Mouse (Mus musculus) bone marrow macrophage, adult 2 months (primary cell): ENCODE data around the gene Rps19. TPM values are rescaled to one million over a fixed set of nuclear protein-coding genes. Genes with fewer than 3 reads are reported as not detected.
A peak's percentile ranks its signal among the peaks of the same experiment; 100 is the strongest.

Source experiments
- H3K27ac ChIP-seq: 2 replicates; pipeline ENCODE4 v1.5.1; 2012; ENCODE audit warnings: low read depth, low read length; ENCODE audit not compliant: insufficient read depth
- H3K4me1 ChIP-seq: 2 replicates; pipeline ENCODE4 v1.6.1; 2012; ENCODE audit warnings: low read length; ENCODE audit not compliant: control insufficient read depth, insufficient read depth
- H3K4me3 ChIP-seq: 2 replicates; pipeline ENCODE4 v1.5.1; 2012; ENCODE audit warnings: mild to moderate bottlenecking, low read length, moderate library complexity; ENCODE audit not compliant: insufficient read depth
- CTCF ChIP-seq: IDR thresholded peaks from 2 replicates; pipeline ENCODE4 v1.5.1; 2012; ENCODE audit warnings: low read depth, mild to moderate bottlenecking, low read length, moderate library complexity
- POLR2A ChIP-seq: IDR thresholded peaks from 2 replicates; pipeline ENCODE4 v1.6.1; 2012; ENCODE audit warnings: mild to moderate bottlenecking, low read depth, low read length, borderline replicate concordance
- polyA plus RNA-seq: library from polyadenylated mRNA; stranded (reverse); fragments of >200 nt; gene quantifications from 2 replicates; pipeline ENCODE4 v1.2.4, GENCODE M21; 2012; ENCODE audit not compliant: missing spikeins, insufficient read depth, insufficient read length

Rps19 gene
- polyA plus RNA-seq, 1 experiment: 1,635 TPM

DNA sequence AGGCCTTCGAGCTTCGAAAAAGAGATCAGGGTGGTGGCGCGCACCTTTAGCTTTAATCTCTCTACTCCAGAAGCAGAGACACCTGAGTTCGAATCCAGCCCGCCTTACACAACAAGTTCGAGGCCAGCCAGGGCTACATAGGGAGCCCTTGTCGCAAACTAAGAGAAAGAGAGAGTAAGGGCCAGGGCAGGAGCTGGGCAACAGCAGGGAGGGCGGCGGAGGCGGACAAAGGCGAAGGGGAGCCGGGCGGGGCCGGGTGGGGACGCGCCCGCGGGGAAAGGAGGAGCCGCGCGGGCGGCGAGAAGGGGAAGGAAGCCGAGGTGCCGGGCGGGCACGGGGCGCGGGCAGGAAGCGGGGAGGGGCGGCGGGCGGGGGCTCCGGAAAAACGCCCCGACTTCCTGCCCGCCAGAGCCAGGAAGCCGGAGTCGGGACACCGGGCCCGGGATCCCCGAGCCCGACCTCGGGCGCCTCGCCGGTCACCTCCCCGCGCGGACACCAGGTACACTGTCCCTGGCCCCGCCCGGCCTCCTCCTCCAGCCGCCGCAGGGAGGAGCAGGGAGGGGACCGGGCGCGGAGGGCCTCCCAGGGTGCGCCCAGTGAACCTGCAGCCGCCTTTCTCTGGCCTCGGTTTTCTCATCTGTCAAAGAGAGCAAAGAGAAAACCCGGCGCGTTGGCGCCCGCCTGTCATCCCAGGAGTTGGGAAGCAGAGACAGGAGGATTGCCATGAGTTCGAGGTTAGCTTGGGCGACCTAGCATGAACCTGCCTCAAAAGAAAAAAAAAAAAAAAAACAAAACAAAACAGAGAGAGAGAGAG lies 18.7 kb downstream of the Rps19 start, which contains the start of gene Arhgef1:
Arhgef1 (plus strand) TSS at position 283 of the 814 bp plus-strand sequence.
- TF ChIP-seq POLR2A (no peak), CTCF (no peak)
- H3K4me1 ChIP-seq: peaks cover 14% of the 10 kb centered on the region
- H3K27ac ChIP-seq: peak within 1 kb of the TSS; percentile 76
- H3K4me3 ChIP-seq: peak within 1 kb of the TSS; percentile 78

DNA sequence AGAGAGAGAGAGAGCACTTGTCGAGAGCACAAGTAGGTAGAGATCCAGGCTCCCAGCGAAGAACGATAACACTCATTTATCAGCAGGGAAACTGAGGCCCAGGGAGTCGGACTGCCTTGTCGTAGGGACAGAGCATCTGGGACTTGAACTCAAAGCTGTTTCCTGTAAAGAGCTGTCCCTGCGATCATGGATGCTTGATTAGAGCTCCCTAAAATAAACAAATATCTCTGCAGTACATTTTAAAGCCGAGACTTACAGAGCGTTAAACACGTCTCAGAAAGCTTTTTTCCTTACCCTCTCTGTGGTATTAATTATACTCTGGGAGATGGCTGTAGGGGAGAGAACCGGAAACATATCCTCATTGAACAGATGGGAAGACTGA lies 19.3 kb downstream of the Rps19 start:
- Histone ChIP-seq H3K4me3 (peak overlapping the region; percentile 78), H3K4me1 (peaks cover 14% of the 10 kb centered on the region), H3K27ac (peak overlapping the region; percentile 76)
- TF ChIP-seq POLR2A: no peak
- TF ChIP-seq CTCF: no peak

DNA sequence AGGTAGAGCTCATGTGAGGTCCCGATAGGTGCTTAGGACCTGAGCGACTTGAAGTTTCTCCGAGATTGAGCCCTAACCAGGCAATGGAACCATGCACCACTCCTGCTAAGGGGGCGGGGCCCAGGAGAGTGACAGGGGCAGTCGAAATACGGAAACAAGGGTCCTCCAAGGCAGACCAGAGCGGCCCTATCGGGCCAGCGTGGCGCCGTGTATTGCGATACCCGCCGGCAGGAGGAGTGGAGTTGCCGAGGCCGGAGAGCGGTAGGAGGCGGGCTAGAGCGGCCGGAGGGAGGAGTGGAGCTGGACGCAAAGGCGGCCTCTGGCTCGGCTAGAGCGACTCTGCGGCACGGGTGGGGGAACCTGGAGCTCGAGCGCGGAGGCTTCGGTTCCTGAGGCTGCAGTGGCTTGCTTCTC lies 19.9 kb downstream of the Rps19 start:
- peaks cover 14% of the 10 kb centered on the region for H3K4me1 ChIP-seq
- no peak for TF ChIP-seq POLR2A
- TF ChIP-seq CTCF: no peak

DNA sequence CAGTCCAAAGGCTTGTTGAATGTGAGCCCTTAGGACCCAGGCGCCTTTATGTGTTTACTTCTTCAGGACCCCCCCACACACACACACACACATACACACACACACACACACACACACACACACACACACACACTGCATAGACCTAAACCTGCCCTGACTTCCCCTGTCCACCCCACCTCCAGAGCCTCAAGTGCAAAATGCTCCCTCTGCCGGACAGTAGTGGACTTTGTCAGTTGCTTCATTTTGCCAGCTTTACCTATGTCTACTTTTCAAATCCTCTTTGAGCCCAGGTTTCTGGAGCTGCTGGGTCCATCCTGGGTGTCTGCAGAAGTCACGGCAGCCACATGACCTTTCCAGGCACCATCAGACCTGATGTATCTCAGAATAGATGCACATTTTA lies 20.8 kb downstream of the Rps19 start:
- Histone ChIP-seq H3K27ac (no peak overlapping the region), H3K4me3 (peak overlapping the region; percentile 88), H3K4me1 (peaks cover 14% of the 10 kb centered on the region)
- TF ChIP-seq POLR2A (no peak), CTCF (peak; percentile 77)

More for the DNA sequence above, 19.9 kb downstream of the Rps19 start:
- H3K27ac ChIP-seq: peak overlapping the region; percentile 76
- H3K4me3 ChIP-seq: peak overlapping the region; percentile 88

DNA sequence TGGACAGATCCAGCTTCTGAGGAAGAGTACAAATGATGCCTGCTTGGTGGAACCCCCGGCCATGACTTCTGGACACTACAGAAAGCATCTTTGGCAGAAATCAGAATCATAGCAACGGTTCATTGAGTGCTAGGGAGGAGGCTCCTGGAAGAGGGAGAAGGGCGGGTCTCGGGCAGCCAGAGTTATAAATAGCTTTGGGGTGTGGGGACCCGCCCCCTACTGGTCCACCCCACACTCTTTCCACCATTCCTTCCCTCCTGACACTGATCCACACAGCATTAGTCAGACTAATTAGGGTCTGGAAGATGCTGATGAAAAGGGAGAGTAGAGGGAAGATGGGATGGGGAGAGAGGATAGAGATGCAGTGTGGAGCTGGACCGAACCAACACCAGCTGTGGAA lies 22.4 kb downstream of the Rps19 start:
- Histone ChIP-seq H3K27ac (no peak overlapping the region), H3K4me3 (no peak overlapping the region), H3K4me1 (peaks cover 14% of the 10 kb centered on the region)
- TF ChIP-seq CTCF (no peak), POLR2A (no peak)

DNA sequence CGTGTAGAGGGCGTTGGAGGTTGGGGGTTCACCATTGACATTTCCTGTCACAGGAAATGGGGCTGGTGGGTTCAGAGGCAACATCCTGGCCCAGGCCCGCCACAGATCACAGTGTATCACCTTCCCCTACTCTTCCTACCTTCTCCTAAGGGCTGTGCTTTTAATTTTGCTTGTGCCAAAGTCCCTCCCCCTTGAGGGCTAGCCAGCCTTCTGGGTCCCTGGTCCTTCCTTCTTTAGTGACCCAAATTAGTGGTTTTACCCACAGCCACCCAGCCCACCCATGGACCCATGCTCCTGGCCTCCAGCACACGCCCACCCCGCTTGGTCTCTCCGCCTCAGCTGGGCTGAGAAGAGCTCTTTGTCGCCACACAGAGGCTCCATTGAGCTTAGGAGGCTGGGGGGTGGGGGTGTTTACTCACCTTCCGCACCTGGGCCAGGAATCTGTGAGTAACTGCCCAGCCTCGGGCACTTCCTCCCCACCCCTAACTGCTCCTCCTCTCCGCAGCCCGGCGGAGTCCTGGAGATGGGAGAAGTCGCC lies 23.1 kb downstream of the Rps19 start:
- peaks cover 8% of the 10 kb centered on the region for H3K4me1 ChIP-seq
- TF ChIP-seq CTCF (no peak), POLR2A (no peak)
- H3K4me3 ChIP-seq: no peak overlapping the region
- H3K27ac ChIP-seq: no peak overlapping the region

DNA sequence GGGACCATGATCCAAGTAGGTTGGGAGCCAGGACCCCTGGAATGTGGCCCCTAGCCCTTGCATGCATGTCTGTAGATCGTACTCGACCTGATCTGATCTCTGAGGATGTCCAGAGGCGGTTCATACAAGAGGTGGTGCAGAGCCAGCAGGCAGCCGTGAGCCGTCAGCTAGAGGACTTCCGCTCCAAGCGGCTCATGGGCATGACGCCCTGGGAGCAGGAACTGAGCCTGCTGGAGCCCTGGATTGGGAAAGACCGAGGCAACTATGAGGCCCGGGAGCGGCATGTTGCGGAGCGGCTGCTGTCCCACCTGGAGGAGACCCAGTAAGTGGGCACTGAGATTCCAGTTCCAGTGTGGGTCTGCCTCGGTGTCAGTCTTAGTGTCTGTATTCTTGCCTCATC lies 28.3 kb downstream of the Rps19 start:
- no peak overlapping the region for H3K4me3 ChIP-seq
- no peak overlapping the region for H3K27ac ChIP-seq
- no peak for TF ChIP-seq POLR2A
- H3K4me1 ChIP-seq: no peaks in the 10 kb centered on the region

DNA sequence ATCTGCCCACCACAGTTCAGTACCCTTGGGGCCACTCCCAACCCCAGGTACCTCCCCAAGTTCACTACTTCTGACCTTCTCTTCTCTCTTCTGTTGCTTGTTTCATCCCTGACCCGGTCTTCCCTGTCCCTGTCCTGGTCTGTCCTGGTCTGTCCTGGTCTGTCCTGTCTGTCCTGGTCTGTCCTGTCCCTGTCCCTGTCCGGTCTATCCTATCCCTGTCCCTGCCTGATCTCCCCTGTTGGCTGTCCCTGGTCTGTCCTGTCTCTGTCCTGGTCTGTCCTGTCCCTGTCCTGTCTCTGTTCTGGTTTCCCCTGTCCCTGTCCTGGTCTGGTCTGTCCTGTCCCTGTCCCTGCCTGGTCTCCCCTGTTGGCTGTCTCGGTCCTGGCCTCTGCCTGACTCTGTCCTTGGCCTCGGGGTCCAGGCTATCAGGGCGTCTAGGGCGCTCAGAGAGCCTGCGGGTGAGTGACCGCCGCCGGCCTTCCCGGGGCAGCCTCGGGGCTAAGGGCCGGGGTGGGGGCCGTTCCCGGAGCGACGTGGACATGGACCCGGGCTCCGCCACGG lies 34.7 kb downstream of the Rps19 start:
- TF ChIP-seq POLR2A (no peak), CTCF (no peak)
- no peaks in the 10 kb centered on the region for H3K4me1 ChIP-seq
- H3K27ac ChIP-seq: no peak overlapping the region
- H3K4me3 ChIP-seq: no peak overlapping the region

DNA sequence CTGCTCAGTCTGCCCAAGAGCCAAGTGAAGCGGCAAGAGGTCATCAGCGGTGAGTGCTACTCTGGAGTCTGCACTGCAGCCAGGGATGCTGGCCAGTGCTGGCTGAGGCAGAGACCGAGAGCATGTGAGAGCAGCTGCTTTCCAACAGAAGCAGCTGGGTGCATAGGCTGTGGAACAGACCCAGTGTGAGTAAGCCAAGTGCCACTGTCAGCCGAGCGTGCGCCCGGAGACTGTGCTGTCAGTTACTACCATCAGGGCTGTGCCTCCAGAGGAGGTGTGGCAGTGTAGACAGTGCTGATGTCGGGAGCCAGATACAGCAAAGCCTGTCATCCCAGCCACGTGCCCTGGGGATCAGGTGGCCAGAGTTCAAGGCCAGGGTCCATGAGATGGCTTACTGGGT lies 35.6 kb downstream of the Rps19 start:
- Histone ChIP-seq H3K4me3 (no peak overlapping the region), H3K4me1 (no peaks in the 10 kb centered on the region), H3K27ac (no peak overlapping the region)
- TF ChIP-seq POLR2A (no peak), CTCF (no peak)

DNA sequence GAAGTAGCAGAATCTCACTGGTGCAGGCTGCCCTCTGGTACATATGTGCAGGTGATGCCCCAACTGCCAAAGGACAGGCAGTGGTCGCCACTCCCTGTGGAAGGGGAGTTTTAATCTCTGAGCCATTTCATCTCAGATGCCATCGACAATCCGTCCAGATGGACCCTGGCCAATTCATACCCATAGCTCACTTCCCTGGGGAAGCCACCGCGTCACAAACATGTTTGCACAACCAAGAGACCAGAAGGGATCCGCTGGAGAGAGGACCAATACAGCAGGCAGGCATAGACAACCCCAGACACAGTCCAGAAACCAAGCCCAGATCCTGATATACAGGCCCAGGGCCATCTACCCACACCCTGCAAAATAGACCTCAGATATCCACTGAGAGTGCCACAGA lies 46.3 kb downstream of the Rps19 start:
- Histone ChIP-seq H3K4me3 (no peak overlapping the region), H3K4me1 (no peaks in the 10 kb centered on the region), H3K27ac (no peak overlapping the region)
- no peak for TF ChIP-seq POLR2A
- no peak for TF ChIP-seq CTCF

DNA sequence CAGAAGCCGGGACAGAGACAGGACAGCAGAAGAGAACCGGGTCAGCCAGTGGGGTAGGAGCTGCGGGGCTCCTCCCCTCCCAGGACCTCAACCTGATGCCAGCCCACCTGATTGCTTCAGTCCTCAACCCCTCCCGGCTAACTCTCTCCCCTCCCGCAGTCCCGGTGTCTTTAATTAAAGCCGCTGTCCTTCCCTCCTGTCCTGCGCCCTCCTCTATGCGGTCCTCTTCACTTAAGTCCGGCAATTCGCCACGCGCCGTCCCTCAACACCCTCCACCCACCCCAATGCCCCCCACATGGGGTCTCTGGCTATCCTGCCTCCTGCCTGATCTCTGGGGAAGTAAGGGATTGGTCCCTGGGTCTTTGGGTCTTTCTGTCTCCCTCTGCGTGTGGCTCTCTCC lies 47.5 kb downstream of the Rps19 start:
- Histone ChIP-seq H3K4me3 (no peak overlapping the region), H3K27ac (no peak overlapping the region), H3K4me1 (no peaks in the 10 kb centered on the region)
- no peak for TF ChIP-seq POLR2A
- no peak for TF ChIP-seq CTCF

Other genes with a start within 250 kb of the Rps19 start
- not detected in 2 replicates for gene Lypd3, start 247.8 kb upstream of the Rps19 start, polyA plus RNA-seq
- not detected in 2 replicates for gene Tex101, start 207.7 kb upstream of the Rps19 start, polyA plus RNA-seq
- not detected in 2 replicates for gene BC049730, start 175.1 kb upstream of the Rps19 start, polyA plus RNA-seq
- gene Gm4763, start 157.5 kb upstream of the Rps19 start, polyA plus RNA-seq: not detected in 2 replicates
- 0.47 and 0.74 TPM in 2 replicates for gene Cd177, start 124.1 kb upstream of the Rps19 start, polyA plus RNA-seq
- gene Ceacam10, start 107.2 kb upstream of the Rps19 start, polyA plus RNA-seq: 1.7 TPM in 1 of 2 replicates, not detected in the other
- gene Gm9844, start 22.2 kb upstream of the Rps19 start, polyA plus RNA-seq: 2.4 TPM in 1 of 2 replicates, not detected in the other
- not detected in 2 replicates for gene Lypd4, start 14.4 kb upstream of the Rps19 start, polyA plus RNA-seq
- gene Dmrtc2, start 14.3 kb upstream of the Rps19 start, polyA plus RNA-seq: not detected in 2 replicates
- gene Cd79a, start 13.0 kb downstream of the Rps19 start, polyA plus RNA-seq: not detected in 2 replicates
- 197 and 204 TPM in 2 replicates for gene Arhgef1, start 18.5 kb downstream of the Rps19 start, polyA plus RNA-seq
- gene Gm4881, start 60.1 kb downstream of the Rps19 start, polyA plus RNA-seq: not detected in 2 replicates
- 205 and 226 TPM in 2 replicates for gene Rabac1, start 88.4 kb downstream of the Rps19 start, polyA plus RNA-seq
- 70.0 and 85.8 TPM in 2 replicates for gene Atp1a3, start 121.6 kb downstream of the Rps19 start, polyA plus RNA-seq
- gene Grik5, start 188.0 kb downstream of the Rps19 start, polyA plus RNA-seq: 1.5 and 2.1 TPM in 2 replicates
- gene Zfp574, start 188.2 kb downstream of the Rps19 start, polyA plus RNA-seq: 9.6 and 9.7 TPM in 2 replicates